Mouse (Mus musculus) hindbrain, embryonic 11.5 days (tissue): ENCODE data around the gene Slc5a3. TPM values are rescaled to one million over a fixed set of nuclear protein-coding genes. Genes with fewer than 3 reads are reported as not detected.

Source experiments
- ATAC-seq: fragments of 200-750 bp; cut with Nextera tagmentation; 2 replicates; pipeline ENCODE4 v1.8.0; 2017; ENCODE audit warnings: mild to moderate bottlenecking, moderate TSS enrichment, moderate library complexity; ENCODE audit not compliant: low FRiP score
- DNase-seq: peaks from one replicate; pipeline ENCODE4 v3.0.0-alpha.2; 2015; ENCODE audit warnings: low spot score
- H3K27ac ChIP-seq: fragments of 300-500 bp; sonication (generic); 2 replicates; pipeline ENCODE4 v1.5.1; 2014; ENCODE audit warnings: mild to moderate bottlenecking, low read depth, low read length
- H3K27me3 ChIP-seq: fragments of 300-500 bp; sonication (generic); 2 replicates; pipeline ENCODE4 v1.6.1; 2014; ENCODE audit warnings: mild to moderate bottlenecking, low read length, moderate library complexity, mixed read lengths; ENCODE audit not compliant: control insufficient read depth, insufficient read depth
- H3K36me3 ChIP-seq: fragments of 300-500 bp; sonication (generic); 2 replicates; pipeline ENCODE4 v1.6.1; 2014; ENCODE audit warnings: mild to moderate bottlenecking, low read length, moderate library complexity, mixed read lengths; ENCODE audit not compliant: control insufficient read depth, insufficient read depth
- H3K4me1 ChIP-seq: fragments of 300-500 bp; sonication (generic); replicated peaks from 2 replicates; pipeline ENCODE4 v1.6.1; 2014; ENCODE audit warnings: low read length, mixed read lengths; ENCODE audit not compliant: control insufficient read depth, insufficient read depth
- H3K4me2 ChIP-seq: fragments of 300-500 bp; sonication (generic); replicated peaks from 2 replicates; pipeline ENCODE4 v1.6.1; 2014; ENCODE audit warnings: mild to moderate bottlenecking, low read depth, low read length
- H3K4me3 ChIP-seq: fragments of 300-500 bp; sonication (generic); 2 replicates; pipeline ENCODE4 v1.5.1; 2014; ENCODE audit warnings: low read depth, low read length
- H3K9ac ChIP-seq: fragments of 300-500 bp; sonication (generic); 2 replicates; pipeline ENCODE4 v1.6.1; 2014; ENCODE audit warnings: low read depth, low read length
- H3K9me3 ChIP-seq: fragments of 300-500 bp; sonication (generic); 2 replicates; pipeline ENCODE4 v1.6.1; 2016; ENCODE audit warnings: low read length; ENCODE audit not compliant: control insufficient read depth
- WGBS: fragments of 180-500 bp; shearing (Covaris S2); extraction: QIAGEN DNeasy Blood & Tissue Kit; methylation state at CpG from one replicate; pipeline ENCODE4 v1.1.7; 2014; 5-methylcytosine and 5-hydroxymethylcytosine counted together
- polyA plus RNA-seq: library from polyadenylated mRNA; unstranded; fragments of >200 nt; fragmentation: Nextera tagmentation; extraction: Ambion mirVana; gene quantifications from 2 replicates; pipeline ENCODE4 v1.2.1, GENCODE M21; 2014

Gene Slc5a3
- polyA plus RNA-seq, 1 experiment from 2014 or later = 14.9 TPM

DNA sequence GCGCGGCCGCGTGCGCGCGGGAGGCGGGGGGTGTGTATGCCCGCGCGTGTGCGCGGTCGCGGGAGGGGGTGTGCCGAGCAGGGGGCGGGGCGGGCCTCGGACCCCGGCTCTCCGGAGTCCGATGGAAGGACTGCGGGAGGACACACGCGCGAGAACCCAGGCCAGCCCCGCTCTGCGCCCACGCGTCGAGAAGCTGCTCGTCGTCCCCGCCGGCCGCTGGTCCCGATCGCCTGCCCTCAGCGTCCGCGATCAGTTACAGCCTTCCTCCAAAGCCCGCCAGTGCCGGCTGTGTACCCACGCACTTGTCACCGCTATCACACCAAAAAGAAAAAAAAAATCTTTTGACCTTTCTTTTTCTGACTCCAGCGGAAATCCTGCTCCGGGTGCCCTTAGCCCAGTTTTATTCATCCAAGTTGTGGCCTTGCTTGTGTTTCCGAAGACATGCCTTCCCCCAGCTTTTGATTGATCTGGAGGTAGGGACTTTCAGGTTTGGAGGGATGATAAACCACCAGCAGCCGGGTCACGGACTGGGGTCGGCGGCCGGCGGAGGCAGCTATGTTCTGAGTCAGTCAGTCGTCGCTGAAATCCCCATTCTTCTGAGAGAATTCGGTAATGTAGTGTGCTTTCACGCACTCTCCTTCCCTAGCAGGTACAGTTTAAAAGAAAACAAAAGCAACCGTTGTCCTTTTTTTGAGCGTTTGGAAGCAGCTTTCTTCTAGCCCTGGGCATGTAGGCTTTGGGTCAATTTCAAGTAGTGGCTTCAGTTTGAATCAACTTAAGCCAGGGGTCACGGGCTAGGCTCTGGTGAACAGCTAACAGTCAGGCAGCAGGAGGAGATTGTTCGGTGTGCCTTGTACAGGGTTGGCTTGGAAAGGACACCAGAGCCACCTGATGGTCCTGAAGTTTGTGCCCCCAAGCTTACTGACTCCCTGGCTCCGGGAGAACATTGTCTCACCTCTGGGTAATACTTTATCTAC is 810 bp downstream of the Slc5a3 start:
- DNase-seq = peak; percentile 44
- peak overlapping the region; percentile 84 for H3K4me2 ChIP-seq

DNA sequence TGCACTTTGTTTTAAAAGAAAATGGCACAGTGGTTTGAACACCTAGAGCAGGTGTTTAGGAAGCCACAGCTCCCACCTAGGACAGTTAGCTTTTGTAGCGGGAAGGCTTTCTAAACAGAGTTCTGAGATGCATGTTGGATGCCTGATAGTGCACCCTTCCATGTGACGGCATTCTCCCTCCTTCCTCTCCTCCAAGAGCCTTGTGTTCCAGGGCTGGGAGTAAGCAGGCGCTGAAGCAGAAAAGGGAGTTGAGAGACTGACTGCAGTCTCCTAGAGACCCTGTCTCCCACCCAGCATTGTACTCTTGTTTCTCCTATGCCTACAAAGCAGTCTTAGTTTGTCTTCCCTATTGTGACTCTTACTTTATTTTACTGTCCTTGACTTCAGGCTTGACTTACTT is 2.1 kb downstream of the Slc5a3 start:
- ATAC-seq (no peak), DNase-seq (no peak)
- no peak overlapping the region for H3K4me2 ChIP-seq
- no peak overlapping the region for H3K9ac ChIP-seq
- H3K4me3 ChIP-seq = no peak overlapping the region
- no peaks in the 10 kb centered on the region for H3K9me3 ChIP-seq
- H3K27ac ChIP-seq = no peak overlapping the region
- 77% methylated on average over 3 of the region's 3 CpGs for WGBS
- H3K36me3 ChIP-seq = 0 out of 2 replicates have a peak, but pooled peaks cover 2% of the 10 kb centered on the region
- no peaks in the 10 kb centered on the region for H3K27me3 ChIP-seq
- peaks cover 3% of the 10 kb centered on the region; the same call in 1 of the 2 replicates for H3K4me1 ChIP-seq

More for the DNA sequence above, 810 bp downstream of the Slc5a3 start:
- Histone ChIP-seq H3K27ac (peak overlapping the region; percentile 60), H3K4me1 (peaks cover 3% of the 10 kb centered on the region; the same call in 1 of the 2 replicates), H3K36me3 (0 out of 2 replicates have a peak, but pooled peaks cover 2% of the 10 kb centered on the region), H3K9me3 (no peaks in the 10 kb centered on the region), H3K4me3 (peak overlapping the region; percentile 91), H3K27me3 (no peaks in the 10 kb centered on the region), H3K9ac (peak overlapping the region; percentile 70)
- no peak for ATAC-seq
- WGBS = 2% methylated on average over 48 of the region's 63 CpGs

DNA sequence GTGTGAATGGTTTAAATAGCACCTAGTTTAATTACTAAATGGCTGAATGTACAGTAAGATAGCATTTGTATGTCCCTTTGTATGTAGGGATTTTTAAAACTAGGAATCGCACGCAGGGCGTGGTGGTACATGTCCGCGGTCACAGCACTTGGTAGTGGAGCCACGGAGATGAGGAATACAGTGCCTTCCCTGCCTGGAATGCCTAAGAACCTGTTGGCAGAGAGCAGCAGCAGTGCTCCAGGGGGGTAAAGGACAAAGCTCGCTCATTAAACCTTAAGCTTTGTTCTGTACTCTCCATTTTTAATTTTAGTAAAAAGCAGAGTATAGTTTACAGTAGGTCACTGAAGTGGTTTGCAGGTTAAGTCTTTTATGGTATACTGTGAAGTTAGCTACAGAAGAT is 3.5 kb downstream of the Slc5a3 start:
- Histone ChIP-seq H3K36me3 (peaks cover 2% of the 10 kb centered on the region; the same call in 1 of the 2 replicates), H3K4me3 (no peak overlapping the region), H3K27me3 (no peaks in the 10 kb centered on the region), H3K9ac (no peak overlapping the region), H3K9me3 (no peaks in the 10 kb centered on the region), H3K27ac (no peak overlapping the region), H3K4me2 (no peak overlapping the region), H3K4me1 (peaks cover 3% of the 10 kb centered on the region; the same call in 1 of the 2 replicates)
- DNase-seq = no peak
- 96% methylated on average over 7 of the region's 7 CpGs for WGBS
- no peak for ATAC-seq

DNA sequence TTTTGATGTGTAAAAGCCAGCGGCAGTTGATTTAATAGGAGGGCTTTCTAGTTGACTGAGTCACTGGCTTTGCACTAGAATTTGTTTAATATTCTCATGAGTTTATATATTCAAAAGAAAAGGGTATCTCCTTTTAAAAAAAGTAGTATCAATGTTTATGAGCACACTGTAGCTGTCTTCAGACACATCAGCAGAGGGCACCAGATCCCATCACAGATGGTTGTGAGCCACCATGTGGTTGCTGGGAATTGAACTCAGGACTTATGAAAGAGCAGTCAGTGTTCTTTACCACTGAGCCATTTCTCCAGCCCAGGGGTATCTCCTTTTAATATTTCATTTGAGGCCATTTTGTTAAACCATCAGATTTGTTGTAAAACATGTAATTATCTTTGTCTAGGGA is 4.7 kb downstream of the Slc5a3 start:
- Histone ChIP-seq H3K4me3 (no peak overlapping the region), H3K9me3 (no peaks in the 10 kb centered on the region), H3K4me2 (no peak overlapping the region), H3K9ac (no peak overlapping the region), H3K27ac (no peak overlapping the region), H3K36me3 (peaks cover 2% of the 10 kb centered on the region; the same call in 1 of the 2 replicates), H3K4me1 (no peaks in the 10 kb centered on the region), H3K27me3 (no peaks in the 10 kb centered on the region)
- 91% methylated on average over 1 of the region's 1 CpGs for WGBS
- DNase-seq (no peak), ATAC-seq (no peak)

DNA sequence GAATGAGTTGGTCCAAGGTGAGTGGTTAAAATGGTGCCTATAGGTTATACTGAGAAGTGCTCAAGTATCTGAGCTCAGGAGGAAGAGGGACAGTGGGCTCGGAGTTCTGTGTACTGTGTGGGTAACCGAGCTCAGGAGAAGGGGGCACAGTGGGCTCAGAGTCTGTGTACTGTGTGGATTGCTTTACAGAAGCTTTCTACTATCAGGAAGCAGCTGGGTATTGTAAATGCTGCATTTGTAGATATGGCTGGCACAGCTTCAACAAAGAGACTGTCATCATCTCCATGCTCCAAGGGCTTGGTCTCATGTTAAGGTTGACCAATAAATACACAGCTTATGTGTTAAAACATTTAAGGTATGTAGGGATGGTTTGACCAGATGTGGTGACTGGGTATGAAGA is 6.7 kb downstream of the Slc5a3 start:
- Histone ChIP-seq H3K27me3 (no peaks in the 10 kb centered on the region), H3K4me1 (no peaks in the 10 kb centered on the region), H3K27ac (no peak overlapping the region), H3K9ac (no peak overlapping the region), H3K36me3 (peaks cover 2% of the 10 kb centered on the region; the same call in 1 of the 2 replicates), H3K9me3 (no peaks in the 10 kb centered on the region), H3K4me3 (no peak overlapping the region), H3K4me2 (no peak overlapping the region)
- no peak for DNase-seq
- 84% methylated on average over 2 of the region's 2 CpGs for WGBS
- no peak for ATAC-seq

DNA sequence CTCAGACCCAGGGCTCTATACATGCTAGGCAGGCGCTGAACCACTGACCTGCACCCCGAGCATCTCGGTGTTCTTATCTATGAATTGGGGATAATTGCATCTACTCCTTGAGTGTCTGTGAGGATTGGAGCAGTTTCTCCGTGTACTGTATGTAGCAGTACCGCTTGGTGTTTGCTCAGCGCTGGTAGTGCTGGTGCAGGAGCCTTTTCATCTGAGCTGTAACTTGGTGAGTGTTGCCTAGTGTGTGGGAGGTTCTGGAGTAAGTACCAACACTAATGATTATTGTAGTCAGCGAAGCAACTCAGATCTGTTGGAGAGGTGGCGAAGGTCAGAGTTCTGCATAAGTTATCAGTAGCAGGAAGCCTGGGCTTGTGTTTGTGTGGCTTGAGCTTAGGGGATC is 12.2 kb downstream of the Slc5a3 start:
- H3K27me3 ChIP-seq = no peaks in the 10 kb centered on the region
- no peak overlapping the region for H3K4me2 ChIP-seq
- H3K4me1 ChIP-seq = no peaks in the 10 kb centered on the region
- H3K4me3 ChIP-seq = no peak overlapping the region
- DNase-seq (no peak), ATAC-seq (no peak)
- no peaks in the 10 kb centered on the region; the same call in 1 of the 2 replicates for H3K36me3 ChIP-seq
- no peak overlapping the region for H3K27ac ChIP-seq
- no peak overlapping the region for H3K9ac ChIP-seq
- 96% methylated on average over 8 of the region's 8 CpGs for WGBS
- no peaks in the 10 kb centered on the region for H3K9me3 ChIP-seq

DNA sequence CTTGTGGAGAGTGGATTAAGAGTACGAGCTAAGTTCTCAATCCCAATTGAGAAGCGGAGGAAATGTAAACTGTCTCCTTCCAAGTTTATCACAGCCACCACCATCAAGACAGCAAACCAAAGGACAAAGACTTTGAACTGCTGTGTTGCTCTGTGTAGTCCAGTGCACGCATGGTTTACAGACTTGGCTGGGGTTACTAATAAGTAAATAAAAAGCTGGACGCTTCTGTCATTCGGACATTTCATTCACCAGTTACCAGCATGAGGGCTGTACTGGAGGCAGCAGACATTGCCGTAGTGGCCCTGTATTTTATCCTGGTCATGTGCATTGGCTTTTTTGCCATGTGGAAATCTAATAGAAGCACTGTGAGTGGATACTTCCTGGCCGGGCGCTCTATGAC is 18.7 kb downstream of the Slc5a3 start:
- ATAC-seq (no peak), DNase-seq (no peak)
- Histone ChIP-seq H3K4me3 (no peak overlapping the region), H3K4me1 (no peaks in the 10 kb centered on the region), H3K9ac (no peak overlapping the region), H3K36me3 (peaks cover 3% of the 10 kb centered on the region; the same call in 1 of the 2 replicates), H3K9me3 (no peaks in the 10 kb centered on the region), H3K27ac (no peak overlapping the region), H3K4me2 (no peak overlapping the region), H3K27me3 (no peaks in the 10 kb centered on the region)
- 98% methylated on average over 8 of the region's 8 CpGs for WGBS

DNA sequence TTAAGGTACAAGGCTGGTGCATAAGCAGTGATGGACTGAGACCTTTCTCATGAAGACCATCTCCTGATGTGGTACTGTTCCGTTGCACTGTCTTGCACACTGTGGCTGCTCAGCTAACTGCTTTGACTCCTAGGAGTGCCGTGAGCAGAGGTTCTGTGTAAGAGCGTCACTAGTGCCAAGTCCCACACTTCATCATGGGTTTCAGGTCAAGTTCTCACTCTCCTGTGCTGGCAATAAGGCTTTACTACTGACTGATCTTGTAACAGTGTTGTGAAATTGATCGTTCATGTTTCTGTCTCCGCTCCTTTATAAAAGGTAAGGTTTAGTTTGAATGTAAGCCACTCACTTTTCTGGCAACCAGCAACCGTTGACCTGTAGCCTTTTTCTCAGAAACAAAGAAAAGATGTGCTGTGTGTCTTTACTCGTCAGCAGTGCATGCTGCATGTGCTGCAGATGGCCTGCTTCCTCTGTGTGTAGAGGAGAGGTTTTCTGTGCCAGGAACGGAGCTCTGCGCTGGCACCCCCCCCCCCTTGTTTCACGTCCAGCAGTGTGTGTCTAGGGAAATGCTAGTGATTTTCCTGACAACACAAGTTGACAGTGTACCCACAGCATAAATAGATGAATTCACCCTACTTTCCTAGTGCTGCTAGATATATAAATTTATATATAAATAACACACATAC is 25.8 kb downstream of the Slc5a3 start:
- no peaks in the 10 kb centered on the region for H3K9me3 ChIP-seq
- no peaks in the 10 kb centered on the region; the same call in 1 of the 2 replicates for H3K36me3 ChIP-seq
- no peaks in the 10 kb centered on the region for H3K4me1 ChIP-seq
- ATAC-seq (no peak), DNase-seq (no peak)
- no peak overlapping the region for H3K4me2 ChIP-seq
- H3K4me3 ChIP-seq = no peak overlapping the region
- H3K27me3 ChIP-seq = no peaks in the 10 kb centered on the region
- 84% methylated on average over 10 of the region's 10 CpGs for WGBS
- no peak overlapping the region for H3K9ac ChIP-seq
- no peak overlapping the region for H3K27ac ChIP-seq
